Mouse (Mus musculus): Measurements from ENCODE around the gene Atp2c1.

The Atp2c1 gene

DNA sequence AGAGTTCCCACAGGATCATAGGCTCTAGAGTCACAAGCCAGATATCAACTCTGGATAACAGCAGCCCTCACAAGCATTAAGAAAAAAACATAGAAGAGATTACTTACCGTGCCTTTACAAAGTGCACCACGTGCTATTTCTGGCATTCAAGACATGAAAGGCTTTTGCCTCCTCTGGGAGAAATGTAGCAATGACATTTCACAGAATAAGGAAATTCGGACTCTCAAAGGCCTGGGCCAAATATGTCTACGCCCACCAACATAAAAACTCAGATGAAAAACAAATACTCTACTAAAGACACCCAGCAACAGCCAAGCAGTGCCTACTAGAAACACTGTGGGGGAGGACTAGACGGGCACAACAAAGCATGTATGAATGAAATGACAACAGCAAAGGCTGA, 38.8 kb downstream of the Atp2c1 start:
- no peak for DNase-seq (ENCODE audit: low read depth, low spot score)

DNA sequence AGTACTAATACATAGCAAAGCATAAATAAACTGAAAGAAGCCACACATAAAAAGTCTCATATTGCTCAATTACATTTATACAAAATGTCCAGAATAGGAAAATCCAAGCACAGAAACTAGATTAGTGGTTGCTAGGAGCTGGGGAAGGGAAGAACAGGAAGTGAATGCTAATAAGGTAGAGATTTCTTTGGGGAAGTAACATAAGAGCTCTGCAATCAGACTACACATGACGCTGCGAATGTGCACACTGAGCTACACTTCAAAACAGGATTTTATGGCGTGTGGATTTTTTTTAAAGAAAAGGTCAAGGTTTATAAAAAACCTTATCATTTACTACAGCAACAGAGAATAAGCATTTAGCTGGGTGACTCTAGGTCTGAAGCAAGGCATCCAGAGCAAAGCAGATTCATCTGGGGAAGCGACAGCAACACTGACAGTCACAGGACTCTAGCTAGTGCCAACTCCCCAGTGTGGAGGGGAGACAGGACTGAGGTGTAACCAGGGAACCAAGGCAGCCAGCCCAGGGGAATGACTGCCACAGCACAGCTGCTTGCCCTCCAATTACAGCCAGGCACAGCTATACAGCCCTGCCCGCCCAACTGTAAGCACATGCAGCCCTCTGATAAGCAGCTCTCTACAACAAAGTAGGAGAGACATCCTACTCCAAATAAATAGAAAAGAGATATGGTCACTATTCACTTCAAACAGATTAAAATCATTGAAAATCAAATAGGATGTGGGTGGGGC, 42.6 kb downstream of the Atp2c1 start:
- DNase-seq (ENCODE audit: low read depth, low spot score), result peak; percentile 76

GRCm38 (mm10) chr9:105483880-105484279, 43.2 kb downstream of the Atp2c1 start:
- DNase-seq (ENCODE audit: low read depth, low spot score), result no peak

DNA sequence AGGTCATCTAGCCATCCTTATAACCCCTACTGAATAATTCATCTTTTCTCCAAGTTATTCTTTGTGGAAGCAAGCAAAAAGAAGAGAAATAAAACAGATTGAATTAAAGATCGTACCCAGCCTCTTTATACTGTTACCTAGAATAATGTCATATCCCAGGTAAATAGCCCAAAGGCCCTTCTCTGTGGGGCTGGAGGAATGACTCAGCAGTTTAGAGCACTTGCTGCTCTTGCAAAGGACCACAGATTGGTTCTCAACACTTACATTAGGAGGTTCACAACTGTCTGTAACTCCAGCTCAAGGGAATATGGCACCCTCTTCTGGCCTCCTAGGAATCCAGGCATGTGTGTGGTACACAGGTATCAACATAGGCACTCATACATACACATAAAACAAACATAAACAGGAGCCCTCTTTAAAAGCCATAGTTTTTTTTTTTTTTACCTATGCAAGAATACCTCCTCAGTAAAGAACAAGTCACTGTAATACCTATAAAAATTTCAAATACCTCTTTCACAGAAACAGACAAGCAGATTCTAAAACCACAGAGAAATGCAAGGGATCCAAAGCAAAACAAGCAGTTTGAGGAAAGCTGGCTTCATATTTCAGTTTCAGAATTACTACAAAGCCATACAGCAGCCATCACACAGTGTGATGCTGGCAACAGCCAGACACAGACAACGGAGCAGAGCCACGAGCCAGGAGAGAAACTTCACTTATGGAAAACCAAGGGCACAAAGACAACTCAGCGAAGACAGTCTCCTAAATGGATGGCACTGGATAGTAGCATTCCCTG, 44.2 kb downstream of the Atp2c1 start:
- DNase-seq (ENCODE audit: low read depth, low spot score), result no peak

- DNase-seq (ENCODE audit: low read depth, low spot score), result peak; percentile 18
Measured at GRCm38 (mm10) chr9:105482070-105482469, 45.0 kb downstream of the Atp2c1 start.

DNA sequence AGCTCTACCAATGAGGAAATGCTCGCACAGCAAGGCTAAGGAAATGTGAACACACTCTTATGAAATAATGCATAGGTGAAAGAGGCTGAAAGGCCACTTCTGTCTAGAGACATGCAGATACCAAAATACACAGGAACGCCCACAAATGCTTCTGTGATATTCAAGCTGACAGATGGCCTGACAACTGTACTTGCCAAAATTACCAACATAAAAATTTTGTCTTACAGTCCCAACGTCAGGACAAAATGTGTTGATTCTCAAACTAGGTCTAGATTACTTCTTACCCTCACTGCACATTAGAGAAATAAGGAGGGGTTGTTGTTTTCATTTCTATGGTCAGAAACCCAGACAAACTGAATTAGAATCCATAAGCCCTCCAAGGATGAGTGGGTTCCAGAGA, 51.0 kb downstream of the Atp2c1 start:
- no peak for DNase-seq (ENCODE audit: low read depth, low spot score)

GRCm38 (mm10) chr9:105474910-105475309, 52.2 kb downstream of the Atp2c1 start:
- DNase-seq (ENCODE audit: low read depth, low spot score), result no peak

GRCm38 (mm10) chr9:105467787-105468186, 59.3 kb downstream of the Atp2c1 start:
- no peak for DNase-seq (ENCODE audit: low read depth, low spot score)

GRCm38 (mm10) chr9:105461496-105461895, 65.6 kb downstream of the Atp2c1 start:
- DNase-seq (ENCODE audit: low read depth, low spot score), result no peak

DNA sequence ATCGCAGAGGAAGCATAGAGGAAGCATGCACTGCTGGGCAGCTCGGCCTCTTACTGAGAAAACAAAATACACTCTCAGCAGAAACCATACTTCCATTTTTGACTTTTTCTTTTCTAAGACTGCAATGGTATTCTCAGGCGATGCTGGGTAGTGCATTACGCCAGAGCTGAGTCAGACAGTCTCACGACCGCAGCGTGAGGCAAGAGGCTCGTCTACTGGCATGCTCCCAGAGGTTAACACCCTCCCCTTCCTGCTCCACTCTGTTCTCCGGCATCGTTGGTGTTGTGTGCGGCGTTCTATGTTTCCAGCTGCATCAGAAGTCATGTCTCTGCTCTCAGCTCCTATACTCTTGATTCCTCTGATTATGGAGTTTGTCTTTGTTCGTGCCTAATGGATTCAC, 68.1 kb downstream of the Atp2c1 start:
- peak; percentile 10 for DNase-seq (ENCODE audit: low read depth, low spot score)

DNA sequence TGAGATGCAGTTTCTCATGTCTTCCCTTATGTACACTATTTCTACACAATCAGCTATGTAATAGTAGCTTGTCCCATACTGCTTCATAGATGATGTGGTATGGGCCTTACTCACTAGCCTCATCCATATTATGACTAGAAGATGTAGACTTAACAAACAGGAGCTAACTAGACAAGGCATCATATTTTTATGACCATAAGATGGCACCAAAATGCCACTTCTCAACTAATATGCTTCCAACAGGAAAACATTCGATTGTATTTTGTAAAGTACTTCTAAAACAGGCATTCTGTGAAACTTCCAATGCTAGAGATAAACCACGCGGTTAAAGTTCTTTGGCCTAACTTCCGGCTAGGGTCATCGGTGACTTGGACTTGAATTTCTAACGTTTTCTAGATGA, 118.6 kb downstream of the Atp2c1 start:
- no peak for DNase-seq (ENCODE audit: low read depth, low spot score)

GRCm38 (mm10) chr9:105395218-105395627, 131.9 kb downstream of the Atp2c1 start, which contains the start of the genes Aste1 and Nek11:
Aste1 (plus strand) TSS chr9:105395392.
Nek11 (minus strand) TSS chr9:105395524.
- DNase-seq (ENCODE audit: low read depth, low spot score), result peak; percentile 83

DNA sequence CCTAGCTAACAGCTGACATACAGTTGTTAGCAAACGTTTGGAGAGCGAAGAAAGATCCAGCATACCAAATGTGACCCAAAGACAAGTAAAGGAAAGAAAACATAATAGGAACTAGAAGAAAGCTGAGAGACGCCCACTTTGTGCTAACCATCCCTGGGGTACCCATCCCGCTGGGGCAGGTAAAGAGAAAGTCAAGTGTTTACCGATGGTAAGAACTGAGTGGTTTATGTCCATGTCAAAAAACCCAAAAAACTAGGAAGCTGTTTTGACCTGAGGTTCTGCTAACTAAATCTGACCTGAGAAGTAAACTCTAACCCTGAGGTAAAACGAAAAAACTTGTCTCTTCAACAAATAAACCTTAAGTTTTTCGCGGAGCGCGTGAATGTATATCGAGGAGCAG, 132.4 kb downstream of the Atp2c1 start:
- no peak for DNase-seq (ENCODE audit: low read depth, low spot score)

- no peak for DNase-seq (ENCODE audit: low read depth, low spot score)
Measured at GRCm38 (mm10) chr9:105390616-105391015, 136.5 kb downstream of the Atp2c1 start.

- no peak for DNase-seq (ENCODE audit: low read depth, low spot score)
Measured at GRCm38 (mm10) chr9:105389289-105389688, 137.8 kb downstream of the Atp2c1 start.

GRCm38 (mm10) chr9:105387403-105387802, 139.7 kb downstream of the Atp2c1 start:
- no peak for DNase-seq (ENCODE audit: low read depth, low spot score)

DNA sequence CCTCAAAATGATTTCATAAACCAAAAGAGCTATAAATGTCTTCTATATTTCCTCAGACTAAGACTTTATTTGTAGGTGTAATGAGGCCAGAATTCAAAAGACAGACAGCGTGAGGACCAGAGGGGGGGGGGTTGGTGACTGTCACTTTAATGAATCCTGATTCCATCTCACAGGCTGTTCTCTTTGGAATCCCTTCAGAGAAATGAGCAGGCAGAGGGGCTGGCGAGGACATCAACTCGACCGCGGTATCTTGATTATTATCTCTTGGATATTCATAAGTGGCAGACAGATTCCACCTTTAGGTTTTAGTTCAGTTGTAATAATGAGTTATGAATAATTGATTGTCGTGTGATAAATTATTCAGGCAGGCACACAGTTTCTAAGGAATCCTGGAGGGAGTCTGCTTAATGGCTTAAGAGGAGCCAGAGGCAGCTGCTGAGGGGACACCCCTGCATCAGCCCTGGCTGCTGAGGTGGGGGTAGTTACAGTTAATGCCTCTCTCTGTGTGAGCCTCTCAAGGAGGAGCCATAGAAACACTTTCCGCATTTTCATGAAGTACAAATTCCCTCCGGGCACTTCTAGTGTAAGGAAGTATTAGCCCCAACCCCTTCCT, 147.5 kb downstream of the Atp2c1 start:
- DNase-seq (ENCODE audit: low read depth, low spot score), result no peak

DNA sequence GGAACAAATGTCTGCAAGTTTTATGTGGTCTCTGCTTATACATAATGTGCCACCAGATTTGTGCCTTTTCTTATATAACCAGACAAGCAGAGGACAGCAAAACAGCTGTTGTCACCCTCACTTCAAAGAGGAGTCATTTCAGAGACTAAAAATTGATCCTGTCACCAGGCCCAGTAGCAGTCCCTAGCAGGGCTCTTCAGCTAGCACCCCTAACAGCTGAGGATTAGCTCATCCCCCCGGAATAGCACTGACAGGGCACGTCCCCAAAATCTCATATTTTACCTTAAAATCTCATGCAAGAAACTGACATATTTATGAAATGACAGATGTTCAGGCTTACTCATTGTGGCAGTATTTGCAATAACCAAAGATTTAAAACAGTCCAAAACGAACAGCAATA, 149.5 kb downstream of the Atp2c1 start:
- no peak for DNase-seq (ENCODE audit: low read depth, low spot score)

DNA sequence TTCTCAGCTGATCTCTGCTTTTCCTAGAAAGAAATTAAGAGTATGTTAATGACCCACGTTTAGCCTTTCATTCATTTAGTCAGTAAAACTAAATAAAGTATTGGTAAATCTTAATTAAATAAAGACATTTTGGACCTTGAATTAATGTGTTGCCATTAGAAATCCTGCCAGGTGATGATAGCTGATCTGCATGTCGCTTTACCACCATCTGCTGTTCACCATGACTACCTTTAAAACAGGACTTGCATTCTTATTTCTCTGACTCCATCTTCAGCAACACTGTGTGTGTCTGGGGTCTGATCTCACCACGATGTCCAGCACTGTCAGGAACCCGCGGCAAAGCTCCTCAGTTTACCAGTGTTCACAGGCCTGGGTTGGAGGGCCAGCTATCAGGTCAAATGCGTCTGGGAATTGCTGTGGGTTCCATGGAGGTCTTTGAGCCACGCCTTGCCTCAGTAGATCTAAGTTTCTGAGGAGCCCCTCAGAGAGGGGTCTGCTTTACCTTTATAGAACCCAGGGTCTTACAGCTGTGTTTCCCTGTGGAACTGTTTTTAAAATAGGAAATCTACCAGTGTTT, 150.1 kb downstream of the Atp2c1 start:
- DNase-seq (ENCODE audit: low read depth, low spot score), result no peak

GRCm38 (mm10) chr9:105376411-105376810, 150.7 kb downstream of the Atp2c1 start:
- DNase-seq (ENCODE audit: low read depth, low spot score), result no peak

DNA sequence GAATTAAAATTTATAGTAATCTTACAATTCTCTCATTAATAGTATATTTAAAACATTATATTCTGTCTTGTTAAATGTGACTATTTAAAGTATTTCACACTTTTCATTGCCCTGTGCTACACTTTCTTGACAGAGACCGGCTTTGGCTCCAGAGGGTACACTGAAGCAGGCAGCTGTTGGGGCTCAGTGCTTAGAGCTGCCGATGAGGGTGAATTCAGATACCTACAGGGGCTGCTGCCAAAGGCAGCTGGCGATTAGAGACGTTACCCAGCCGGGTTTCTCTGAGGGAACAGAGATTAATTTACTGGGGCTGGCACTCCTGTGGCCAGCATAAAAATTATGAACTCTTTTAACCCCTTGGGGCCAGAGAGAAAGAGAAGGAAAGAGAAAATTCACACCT, 152.8 kb downstream of the Atp2c1 start:
- DNase-seq (ENCODE audit: low read depth, low spot score), result peak; percentile 38

DNA sequence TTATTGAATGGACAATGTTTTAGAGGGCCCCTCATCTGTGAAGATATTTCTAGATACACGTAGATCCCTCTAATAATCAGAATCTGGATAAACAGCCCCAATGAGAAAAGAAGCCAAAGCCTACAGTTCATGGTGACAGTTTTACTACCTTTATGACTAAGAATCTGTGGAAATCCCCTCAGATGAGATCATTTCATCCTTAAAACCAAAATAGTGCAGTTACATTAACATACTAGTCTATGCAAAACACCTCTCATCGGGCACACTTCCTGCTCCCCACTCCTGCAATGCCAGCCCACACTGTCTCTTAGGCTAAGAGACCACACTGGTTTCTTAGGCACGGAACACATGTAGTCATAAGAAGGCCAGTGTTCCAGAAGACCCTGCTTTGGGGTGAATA, 158.5 kb downstream of the Atp2c1 start:
- DNase-seq (ENCODE audit: low read depth, low spot score), result no peak

Measured in skeletal muscle tissue, adult 2 months (tissue).